Mouse (Mus musculus) liver, adult 2 months (tissue): ENCODE measurements around the gene Ppm1h. TPM values are rescaled to one million over a fixed set of nuclear protein-coding genes. Genes with fewer than 3 reads are reported as not detected.
A peak's percentile ranks its signal among the peaks of the same experiment; 100 is the strongest.

Experiments
- DNase-seq: peaks from one replicate; pipeline ENCODE4 v3.0.0-alpha.2; 2011; ENCODE audit warnings: low read depth, low spot score; ENCODE audit errors: extremely low read depth
- H3K27ac ChIP-seq: fragments of 200-500 bp; replicated peaks from 2 replicates; pipeline ENCODE4 v1.5.1; 2012; ENCODE audit warnings: low read depth, mild to moderate bottlenecking, control low read depth, inconsistent platforms, low read length; ENCODE audit not compliant: insufficient read depth
- H3K27me3 ChIP-seq: fragments of 200-500 bp; 2 replicates; pipeline ENCODE4 v1.6.1; 2012; ENCODE audit warnings: mild to moderate bottlenecking, moderate library complexity, low read length, inconsistent platforms; ENCODE audit not compliant: control insufficient read depth, insufficient read depth
- H3K36me3 ChIP-seq: fragments of 200-500 bp; 2 replicates; pipeline ENCODE4 v1.6.1; 2012; ENCODE audit warnings: low read length, inconsistent platforms; ENCODE audit not compliant: control insufficient read depth, insufficient read depth
- H3K4me1 ChIP-seq: fragments of 200-500 bp; 2 replicates; pipeline ENCODE4 v1.6.1; 2011; ENCODE audit warnings: low read length; ENCODE audit not compliant: control insufficient read depth, insufficient read depth
- H3K4me3 ChIP-seq: fragments of 200-500 bp; 2 replicates; pipeline ENCODE4 v1.5.1; 2011; ENCODE audit warnings: low read depth, mild to moderate bottlenecking, control low read depth, low read length, moderate library complexity; ENCODE audit not compliant: insufficient read depth
- H3K79me2 ChIP-seq: fragments of 200-500 bp; 2 replicates; pipeline ENCODE4 v1.6.1; 2012; ENCODE audit warnings: inconsistent platforms, mild to moderate bottlenecking, low read length, moderate library complexity; ENCODE audit not compliant: control insufficient read depth, insufficient read depth
- H3K9ac ChIP-seq: fragments of 200-500 bp; 2 replicates; pipeline ENCODE4 v1.6.1; 2012; ENCODE audit warnings: low read depth, mild to moderate bottlenecking, control low read depth, inconsistent platforms, low read length
- CTCF ChIP-seq: fragments of 200-500 bp; IDR thresholded peaks from 2 replicates; pipeline ENCODE4 v1.5.1; 2011; ENCODE audit warnings: low read depth, low read length, control low read depth
- POLR2A ChIP-seq: fragments of 200-500 bp; IDR thresholded peaks from 2 replicates; pipeline ENCODE4 v1.6.1; 2011; ENCODE audit warnings: low read length, control low read depth; ENCODE audit not compliant: insufficient read depth; ENCODE audit errors: extremely low read depth
- WGBS: fragments of 180-500 bp; shearing (Covaris S2); methylation state at CpG from one replicate; pipeline ENCODE4 v1.1.7; 2018; 5-methylcytosine and 5-hydroxymethylcytosine counted together
- polyA plus RNA-seq: library from polyadenylated mRNA; depleted of rRNA; stranded (reverse); fragments of >200 nt; gene quantifications from 2 replicates; pipeline ENCODE4 v1.2.3, GENCODE M21; 2012
- total RNA-seq: library from RNA; depleted of rRNA; stranded (reverse); fragments of >200 nt; gene quantifications from 2 replicates; pipeline ENCODE4 v1.2.3, GENCODE M21; 2014

Ppm1h gene
- total and polyA plus RNA-seq, 2 experiments, result 1.5 to 3.7 TPM

DNA sequence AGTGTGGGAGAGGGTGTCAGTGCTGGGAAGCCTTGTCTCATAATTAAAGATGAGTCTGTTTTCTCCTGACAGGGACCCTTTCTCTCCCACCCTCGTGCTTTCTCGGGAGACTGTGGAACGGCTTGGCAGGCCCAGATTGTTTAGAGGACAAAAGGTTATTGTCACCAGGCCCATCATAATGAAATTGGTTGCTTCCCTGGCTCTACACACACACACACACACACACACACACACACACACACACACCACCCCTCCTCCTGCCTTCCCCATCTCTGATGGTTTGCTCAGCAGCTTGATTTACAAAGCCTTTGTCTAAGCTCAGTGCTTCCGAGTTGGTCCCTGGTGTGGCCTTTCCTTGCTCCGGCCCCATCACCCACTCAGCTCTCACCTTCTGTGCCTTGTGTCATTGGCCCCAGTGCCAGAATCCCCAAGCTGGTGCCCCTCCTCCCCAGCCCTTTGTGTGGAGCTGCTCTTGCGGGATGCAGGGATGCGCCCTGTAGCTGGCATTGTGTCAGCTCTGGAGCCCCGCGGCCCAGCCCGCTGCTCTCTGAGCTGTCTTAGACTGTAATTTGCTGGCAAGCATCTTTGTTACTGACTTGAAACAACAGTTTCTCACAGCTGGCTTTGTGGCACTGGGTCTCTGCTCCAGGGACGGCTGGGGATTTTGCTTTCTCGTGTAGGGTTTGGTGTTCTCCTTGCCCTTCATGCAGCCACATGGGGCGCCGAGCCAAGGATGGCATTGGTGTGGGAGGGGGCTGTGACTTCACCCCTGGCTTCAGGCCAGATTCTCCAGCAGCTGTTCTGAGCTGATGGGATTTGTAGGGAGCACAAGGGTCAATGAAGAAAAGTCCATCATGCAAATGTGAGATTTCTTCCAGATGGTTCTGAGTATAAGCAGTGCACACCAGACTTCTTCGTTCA is 205.5 kb downstream of the Ppm1h start:
- no peaks in the 10 kb centered on the region for H3K79me2 ChIP-seq
- H3K9ac ChIP-seq, result no peak overlapping the region
- 73% methylated on average over 15 of the region's 15 CpGs for WGBS
- TF ChIP-seq POLR2A, result no peak
- no peak for TF ChIP-seq CTCF
- H3K36me3 ChIP-seq, result no peaks in the 10 kb centered on the region
- 0 out of 2 replicates have a peak, but pooled peaks cover 2% of the 10 kb centered on the region for H3K4me1 ChIP-seq
- H3K4me3 ChIP-seq, result no peak overlapping the region
- DNase-seq, result no peak
- no peak overlapping the region for H3K27ac ChIP-seq
- H3K27me3 ChIP-seq, result no peaks in the 10 kb centered on the region

DNA sequence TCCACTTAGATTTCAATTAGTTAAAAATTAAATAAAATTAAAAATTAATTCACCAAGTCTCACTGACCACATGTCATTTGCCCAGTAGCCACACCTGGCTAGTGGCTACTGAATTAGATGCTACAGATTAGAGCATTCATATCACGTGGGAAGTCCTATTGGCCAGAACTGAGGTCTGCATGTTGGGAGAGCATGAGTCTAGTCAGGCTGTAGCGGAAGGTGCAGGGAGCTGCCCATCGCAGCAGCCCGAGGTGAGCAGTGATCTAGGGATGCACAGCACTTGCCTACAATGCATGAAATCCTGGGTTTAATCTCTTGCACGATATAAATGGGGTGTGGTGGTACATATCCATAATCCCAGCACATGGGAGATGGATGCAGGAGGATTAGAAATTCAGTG is 206.7 kb downstream of the Ppm1h start:
- Histone ChIP-seq H3K79me2 (no peaks in the 10 kb centered on the region), H3K27ac (no peak overlapping the region), H3K4me1 (0 out of 2 replicates have a peak, but pooled peaks cover 2% of the 10 kb centered on the region), H3K4me3 (no peak overlapping the region), H3K27me3 (no peaks in the 10 kb centered on the region), H3K36me3 (no peaks in the 10 kb centered on the region), H3K9ac (no peak overlapping the region)
- TF ChIP-seq CTCF (no peak), POLR2A (no peak)
- no peak for DNase-seq
- WGBS, result 92% methylated on average over 5 of the region's 5 CpGs

DNA sequence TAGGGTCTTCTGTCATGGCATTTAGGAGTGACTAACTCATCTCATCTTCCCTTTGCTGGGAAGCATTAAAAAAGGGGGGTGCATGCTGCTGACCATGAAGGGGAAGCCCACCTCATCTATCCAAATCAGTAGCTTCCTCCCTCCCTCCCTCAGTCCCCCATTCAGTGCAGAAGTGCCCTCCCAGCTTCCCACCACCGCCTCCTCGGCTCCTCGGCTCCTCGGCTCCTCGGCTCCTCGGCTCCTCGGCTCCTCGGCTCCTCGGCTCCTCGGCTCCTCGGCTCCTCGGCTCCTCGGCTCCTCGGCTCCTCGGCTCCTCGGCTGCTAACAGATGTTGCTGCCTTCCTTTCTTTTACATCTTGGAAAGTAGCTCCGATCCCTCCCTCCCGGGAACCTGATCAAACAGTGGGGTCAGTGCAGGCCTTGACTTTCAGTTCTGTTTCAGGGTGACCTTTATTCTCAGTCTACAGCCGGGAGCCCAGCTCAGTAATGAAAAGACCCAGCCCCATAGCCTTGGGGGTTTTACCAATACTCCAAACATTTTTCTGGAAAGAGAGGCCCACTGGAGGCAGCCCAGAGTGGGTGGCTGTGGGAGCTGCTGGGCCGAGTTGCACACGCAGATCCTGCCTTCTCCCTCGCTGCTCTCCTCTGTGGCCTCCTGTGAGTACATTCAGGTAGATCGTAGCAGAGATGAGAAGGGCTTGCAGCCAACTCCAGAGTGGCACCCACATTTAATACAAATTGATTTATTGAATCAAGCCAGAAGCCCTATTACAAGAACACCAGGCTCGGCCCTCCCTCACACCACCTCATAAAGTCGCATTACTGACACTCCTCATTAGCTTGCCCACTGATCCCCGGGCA is 207.7 kb downstream of the Ppm1h start:
- TF ChIP-seq CTCF (no peak), POLR2A (no peak)
- H3K4me1 ChIP-seq, result 0 out of 2 replicates have a peak, but pooled peaks cover 2% of the 10 kb centered on the region
- H3K4me3 ChIP-seq, result peak overlapping the region; percentile 56; the same call in 1 of the 2 replicates
- H3K27me3 ChIP-seq, result no peaks in the 10 kb centered on the region
- peak overlapping the region; percentile 57 for H3K9ac ChIP-seq
- H3K27ac ChIP-seq, result peak overlapping the region; percentile 69
- H3K36me3 ChIP-seq, result no peaks in the 10 kb centered on the region
- DNase-seq, result peak; percentile 41
- H3K79me2 ChIP-seq, result no peaks in the 10 kb centered on the region
- WGBS, result 38% methylated on average over 26 of the region's 26 CpGs

DNA sequence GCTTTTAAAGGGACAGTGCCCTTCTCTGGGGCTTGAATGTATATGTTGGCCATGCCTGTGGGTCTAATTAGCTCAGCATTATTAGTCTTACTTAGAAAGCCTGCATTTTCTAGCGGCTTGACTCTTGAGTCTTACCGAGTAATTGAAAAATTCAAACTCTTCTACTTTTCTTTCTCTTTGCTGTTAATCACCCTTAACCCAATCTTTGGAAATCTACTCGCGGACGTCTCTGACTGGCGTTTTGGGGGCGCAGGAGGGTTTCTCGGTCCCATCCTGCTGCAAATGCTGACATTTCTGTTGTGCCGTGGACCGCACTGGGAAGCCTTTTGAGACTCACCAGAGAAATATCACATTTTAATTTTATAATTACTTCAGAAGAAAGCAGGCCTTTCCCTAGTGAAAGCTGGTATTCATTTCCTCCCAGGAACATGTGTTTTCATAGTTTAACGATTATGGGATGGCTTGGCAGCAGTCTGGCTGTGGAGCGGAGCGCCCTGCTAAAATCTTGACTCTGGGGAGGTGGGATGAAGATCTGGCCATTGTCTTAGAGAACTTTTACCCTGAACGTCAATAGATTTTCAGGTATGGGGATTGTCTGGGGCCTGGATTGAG is 208.5 kb downstream of the Ppm1h start:
- Histone ChIP-seq H3K4me1 (0 out of 2 replicates have a peak, but pooled peaks cover 2% of the 10 kb centered on the region), H3K27me3 (no peaks in the 10 kb centered on the region), H3K27ac (peak overlapping the region; percentile 69; the same call in 1 of the 2 replicates), H3K4me3 (no peak overlapping the region), H3K9ac (peak overlapping the region; percentile 57), H3K36me3 (no peaks in the 10 kb centered on the region), H3K79me2 (no peaks in the 10 kb centered on the region)
- no peak for DNase-seq
- TF ChIP-seq CTCF, result no peak
- TF ChIP-seq POLR2A, result no peak
- 82% methylated on average over 14 of the region's 14 CpGs for WGBS

DNA sequence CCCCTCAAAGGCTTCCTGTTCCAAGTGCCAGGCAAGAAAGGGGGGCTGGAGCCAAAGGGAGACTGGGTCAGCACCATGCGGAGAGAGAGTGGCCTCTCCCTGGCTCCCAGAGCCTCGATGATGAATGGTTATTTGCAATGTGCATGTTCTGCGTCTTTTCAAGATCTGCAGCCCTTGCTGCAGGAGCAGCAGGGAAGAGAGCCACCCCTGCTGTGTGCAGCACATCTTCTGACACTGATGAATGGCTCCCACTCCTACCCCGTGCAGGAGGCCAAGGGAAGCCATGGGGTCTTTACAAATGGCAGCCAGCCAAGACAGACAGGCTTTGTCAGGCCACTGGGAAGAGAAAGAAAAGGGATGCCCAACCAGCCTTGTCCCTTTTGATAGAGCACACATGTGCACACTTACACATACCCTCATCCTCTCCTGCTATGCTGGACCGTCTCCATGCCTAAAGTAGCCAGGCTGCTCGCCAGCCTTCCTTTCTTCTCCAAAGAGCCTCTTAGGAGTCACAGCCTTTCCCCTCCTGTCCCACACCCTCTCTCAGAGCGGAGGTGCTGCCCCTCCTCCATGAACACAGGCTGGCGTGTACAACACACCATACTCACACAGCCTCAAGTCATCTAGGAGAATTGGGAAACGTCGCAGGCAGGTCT is 209.1 kb downstream of the Ppm1h start:
- no peak for TF ChIP-seq CTCF
- no peak for TF ChIP-seq POLR2A
- H3K4me3 ChIP-seq, result no peak overlapping the region
- no peaks in the 10 kb centered on the region for H3K36me3 ChIP-seq
- no peak for DNase-seq
- 88% methylated on average over 10 of the region's 10 CpGs for WGBS
- H3K9ac ChIP-seq, result no peak overlapping the region
- no peaks in the 10 kb centered on the region for H3K27me3 ChIP-seq
- H3K4me1 ChIP-seq, result 0 out of 2 replicates have a peak, but pooled peaks cover 2% of the 10 kb centered on the region
- H3K79me2 ChIP-seq, result no peaks in the 10 kb centered on the region
- H3K27ac ChIP-seq, result no peak overlapping the region
